Mouse (Mus musculus): ENCODE data around the gene Alg5.

Alg5 gene

DNA sequence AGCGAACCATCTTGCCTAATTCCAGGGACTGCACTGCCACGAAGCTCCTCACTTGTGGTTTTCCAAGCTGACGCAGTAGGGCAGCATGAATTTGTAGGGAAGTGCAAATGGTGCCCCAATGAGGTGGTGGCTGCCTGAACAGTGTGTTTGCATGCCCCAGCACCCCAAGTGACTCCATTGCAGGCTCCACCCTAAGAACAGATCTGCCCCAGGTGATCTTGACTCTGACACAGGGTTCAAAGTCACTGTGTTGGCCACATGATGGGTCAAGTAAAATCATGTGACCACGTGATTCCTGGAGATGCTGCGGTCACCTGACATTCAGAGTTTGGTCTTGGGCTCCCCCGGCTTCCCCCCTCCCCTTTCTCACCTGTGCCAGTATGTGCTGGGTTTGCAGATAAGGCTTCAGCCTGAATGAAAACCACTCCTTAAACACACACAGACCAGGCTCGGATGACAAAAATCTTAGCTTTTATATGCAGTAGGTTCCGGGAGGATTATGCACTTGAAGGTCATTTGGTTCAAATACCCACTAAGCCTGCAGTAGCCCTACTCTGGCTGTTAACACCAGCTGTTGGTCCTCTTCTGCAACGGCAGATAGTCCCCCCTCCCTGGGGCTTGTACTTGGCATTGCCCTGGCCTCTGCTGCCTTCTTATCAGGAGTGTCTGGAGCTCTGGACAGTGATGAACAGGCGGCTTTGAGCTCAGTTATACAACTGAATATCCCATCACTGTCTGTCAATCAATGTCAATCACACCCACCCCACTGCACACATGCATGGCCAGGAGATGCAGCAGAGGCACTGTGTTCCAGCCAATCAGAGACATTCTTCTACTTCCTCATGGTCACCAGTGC is 56.7 kb downstream of the Alg5 start:
- DNase-seq (ENCODE audit: low read depth, low spot score) = no peak

DNA sequence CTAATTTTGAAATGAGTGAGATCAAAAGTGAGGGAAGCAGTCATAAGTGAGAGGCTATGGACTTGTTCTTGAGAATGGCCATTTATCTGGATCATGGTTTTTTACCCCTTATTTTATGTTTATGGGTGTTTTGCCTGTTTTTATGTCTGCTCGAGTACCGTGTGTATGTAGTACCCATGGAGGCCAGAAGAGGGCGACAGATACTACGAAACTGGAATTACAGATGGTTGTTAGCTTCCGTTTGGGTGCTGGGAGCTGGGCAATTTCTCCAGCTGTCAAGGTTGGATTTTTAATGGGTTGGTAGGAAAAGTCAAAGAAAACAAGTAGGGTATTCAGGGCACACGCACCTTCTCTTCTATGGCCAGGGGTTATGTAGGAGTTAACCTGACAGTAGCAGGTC is 58.4 kb downstream of the Alg5 start:
- no peak for DNase-seq (ENCODE audit: low read depth, low spot score)

DNA sequence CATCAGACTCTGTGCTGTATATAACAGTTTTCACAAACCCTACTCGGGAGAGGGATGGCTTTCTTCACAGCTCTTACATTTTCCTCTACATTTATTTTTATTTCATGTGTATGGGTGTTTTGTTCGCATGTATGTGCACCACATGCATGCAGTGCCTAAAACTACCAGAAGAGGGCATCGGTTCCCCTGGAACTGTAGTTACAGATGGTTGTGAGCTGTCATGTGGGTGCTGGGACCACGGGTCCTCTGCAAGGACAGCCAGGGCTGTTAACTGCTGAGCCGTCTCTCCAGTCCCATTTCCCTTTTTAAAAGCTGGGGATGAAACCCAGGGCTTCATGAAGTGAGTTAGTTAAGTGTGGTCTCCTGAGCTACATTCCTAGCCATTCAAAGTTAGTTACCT is 60.0 kb downstream of the Alg5 start:
- DNase-seq (ENCODE audit: low read depth, low spot score) = no peak

DNA sequence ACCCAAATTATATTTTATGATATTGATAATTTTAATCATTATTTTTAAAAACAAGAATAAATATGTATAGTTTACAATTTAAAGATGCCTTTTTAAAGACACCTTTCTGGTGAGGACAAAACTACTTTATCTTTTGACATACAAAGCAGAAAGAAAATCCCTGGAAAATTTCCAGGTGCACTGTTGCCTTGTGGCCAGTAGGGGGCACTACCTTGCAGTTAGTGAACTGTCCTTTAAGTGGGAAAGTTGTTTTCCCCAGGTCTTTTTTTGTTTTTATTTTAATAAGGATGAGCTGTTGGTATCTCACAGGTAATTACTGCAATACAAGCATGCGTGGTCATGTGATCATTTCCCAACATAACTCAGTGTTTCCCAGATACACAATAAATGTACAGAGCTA is 60.5 kb downstream of the Alg5 start:
- DNase-seq (ENCODE audit: low read depth, low spot score) = no peak

DNA sequence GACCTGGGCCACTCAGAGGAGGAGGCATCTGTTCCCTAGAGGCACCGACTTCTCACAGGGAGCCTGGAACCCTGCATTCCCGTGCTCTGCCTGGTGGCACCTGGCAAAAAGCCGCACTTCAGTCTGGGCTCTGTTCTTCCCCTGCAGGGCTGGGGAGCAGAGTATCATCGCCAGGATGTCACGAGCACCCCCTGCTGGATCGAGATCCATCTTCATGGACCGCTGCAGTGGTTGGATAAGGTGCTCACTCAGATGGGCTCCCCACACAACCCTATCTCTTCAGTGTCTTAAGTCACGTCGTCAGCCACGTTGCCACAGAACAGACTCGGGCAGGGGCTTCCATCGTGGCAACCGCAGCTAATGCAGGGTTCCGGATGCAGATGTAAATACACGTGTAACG is 61.9 kb downstream of the Alg5 start:
- no peak for DNase-seq (ENCODE audit: low read depth, low spot score)
